Mouse (Mus musculus) heart, embryonic 13.5 days (tissue): ENCODE data around the gene Cpn2. TPM values are rescaled to one million over a fixed set of nuclear protein-coding genes. Genes with fewer than 3 reads are reported as not detected.
A peak's percentile ranks its signal among the peaks of the same experiment; 100 is the strongest.

Experiments used
- ATAC-seq: fragments of 200-750 bp; cut with Nextera tagmentation; 2 replicates; pipeline ENCODE4 v1.8.0; 2017; ENCODE audit warnings: moderate TSS enrichment; ENCODE audit not compliant: insufficient number of reproducible peaks, low FRiP score, low TSS enrichment; ENCODE audit errors: extremely low read depth
- H3K27ac ChIP-seq: fragments of 300-500 bp; sonication (generic); replicated peaks from 2 replicates; pipeline ENCODE4 v1.5.1; 2015; ENCODE audit warnings: moderate library complexity, mild to moderate bottlenecking, inconsistent platforms
- H3K27me3 ChIP-seq: fragments of 300-500 bp; sonication (generic); replicated peaks from 2 replicates; pipeline ENCODE4 v1.6.1; 2015; ENCODE audit warnings: mild to moderate bottlenecking, inconsistent platforms
- H3K36me3 ChIP-seq: fragments of 300-500 bp; sonication (generic); 2 replicates; pipeline ENCODE4 v1.6.1; 2015; ENCODE audit warnings: mild to moderate bottlenecking, inconsistent platforms
- H3K4me1 ChIP-seq: fragments of 300-500 bp; sonication (generic); 2 replicates; pipeline ENCODE4 v1.6.1; 2015; ENCODE audit warnings: inconsistent platforms
- H3K4me2 ChIP-seq: fragments of 300-500 bp; sonication (generic); 2 replicates; pipeline ENCODE4 v1.6.1; 2015; ENCODE audit warnings: inconsistent platforms, mild to moderate bottlenecking, moderate library complexity
- H3K4me3 ChIP-seq: fragments of 300-500 bp; sonication (generic); 2 replicates; pipeline ENCODE4 v1.5.1; 2015; ENCODE audit warnings: moderate library complexity, mild to moderate bottlenecking, inconsistent platforms
- H3K9ac ChIP-seq: fragments of 300-500 bp; sonication (generic); 2 replicates; pipeline ENCODE4 v1.6.1; 2015; ENCODE audit warnings: inconsistent platforms, mild to moderate bottlenecking, moderate library complexity
- H3K9me3 ChIP-seq: fragments of 300-500 bp; sonication (generic); 2 replicates; pipeline ENCODE4 v1.6.1; 2016; ENCODE audit warnings: inconsistent platforms
- WGBS: fragments of 180-500 bp; shearing (Covaris S2); methylation state at CpG from one replicate; pipeline ENCODE4 v1.1.7; 2015; ENCODE audit warnings: mixed read lengths; 5-methylcytosine and 5-hydroxymethylcytosine counted together
- polyA plus RNA-seq: library from polyadenylated mRNA; unstranded; fragments of >200 nt; fragmentation: Nextera tagmentation; extraction: Ambion mirVana; gene quantifications from 2 replicates; pipeline ENCODE4 v1.2.1, GENCODE M21; 2015

The Cpn2 gene
- polyA plus RNA-seq, 1 experiment from 2014 or later: not detected

DNA sequence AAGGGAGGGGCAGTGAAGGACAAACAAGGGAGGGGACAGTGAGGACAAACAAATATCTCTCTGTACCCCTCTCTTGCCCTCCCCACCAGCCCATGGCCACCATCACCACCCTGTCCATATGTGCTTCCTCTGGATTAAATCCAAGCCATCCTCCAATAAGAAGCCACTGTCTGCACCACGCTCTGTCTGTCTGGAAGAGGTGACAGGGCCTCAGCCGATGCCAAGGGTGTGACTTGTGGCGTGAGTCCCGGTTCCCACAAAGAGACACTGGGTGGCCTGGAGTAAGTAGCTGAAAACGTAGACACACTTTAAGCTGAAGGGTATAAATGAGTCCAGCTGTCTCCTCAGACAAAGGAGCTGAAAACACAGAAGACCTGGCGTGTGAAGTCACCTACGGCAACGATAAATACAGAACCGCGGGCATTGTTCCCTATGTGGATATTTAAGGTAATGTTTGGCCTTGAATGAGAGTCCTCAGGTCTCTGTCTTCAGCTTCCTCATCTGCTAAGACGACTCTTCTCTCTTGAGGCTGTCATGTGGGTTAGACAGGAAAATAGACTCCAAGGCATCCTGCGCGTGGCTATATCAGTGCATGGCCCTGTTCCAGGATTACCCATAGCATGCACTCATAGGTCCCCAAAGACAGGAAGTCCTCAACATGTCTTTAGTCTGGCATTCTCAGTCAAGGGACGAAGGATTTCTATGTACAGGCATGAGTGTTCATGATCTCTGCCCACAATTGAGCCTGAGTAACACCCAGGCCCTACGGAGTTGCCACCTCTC lies 8.4 kb upstream of the Cpn2 start:
- H3K4me3 ChIP-seq: no peak overlapping the region
- peaks cover 18% of the 10 kb centered on the region for H3K27me3 ChIP-seq
- WGBS: 71% methylated on average over 15 of the region's 15 CpGs
- H3K4me1 ChIP-seq: peaks cover 29% of the 10 kb centered on the region
- H3K4me2 ChIP-seq: no peak overlapping the region
- no peak overlapping the region for H3K9ac ChIP-seq
- no peaks in the 10 kb centered on the region for H3K36me3 ChIP-seq
- no peak for ATAC-seq
- H3K9me3 ChIP-seq: no peaks in the 10 kb centered on the region
- no peak overlapping the region for H3K27ac ChIP-seq

DNA sequence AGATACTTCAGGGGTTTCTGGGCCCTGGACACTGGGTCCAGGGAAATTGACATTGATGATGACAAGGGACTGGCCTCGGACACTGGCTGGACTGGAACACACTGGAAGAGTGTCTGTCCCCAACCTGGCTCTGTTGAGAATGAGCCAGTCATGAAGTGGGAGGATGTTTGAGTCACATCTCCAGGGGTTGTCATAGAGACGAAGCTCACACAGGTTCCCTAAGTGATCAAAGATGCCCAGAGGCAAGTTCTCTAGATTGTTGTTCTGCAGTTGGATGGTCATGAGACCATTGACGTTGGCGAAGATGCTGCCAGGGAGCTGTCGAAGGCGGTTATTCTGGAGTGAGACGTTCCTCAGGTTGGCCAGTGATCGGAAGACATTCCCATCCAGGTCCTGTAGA lies 5.8 kb upstream of the Cpn2 start:
- ATAC-seq: no peak
- H3K27ac ChIP-seq: no peak overlapping the region
- H3K36me3 ChIP-seq: no peaks in the 10 kb centered on the region
- peaks cover 25% of the 10 kb centered on the region for H3K4me1 ChIP-seq
- 88% methylated on average over 8 of the region's 8 CpGs for WGBS
- no peak overlapping the region for H3K4me3 ChIP-seq
- no peaks in the 10 kb centered on the region for H3K9me3 ChIP-seq
- no peak overlapping the region for H3K9ac ChIP-seq
- no peak overlapping the region for H3K4me2 ChIP-seq
- H3K27me3 ChIP-seq: peaks cover 10% of the 10 kb centered on the region; the same call in 1 of the 2 replicates

DNA sequence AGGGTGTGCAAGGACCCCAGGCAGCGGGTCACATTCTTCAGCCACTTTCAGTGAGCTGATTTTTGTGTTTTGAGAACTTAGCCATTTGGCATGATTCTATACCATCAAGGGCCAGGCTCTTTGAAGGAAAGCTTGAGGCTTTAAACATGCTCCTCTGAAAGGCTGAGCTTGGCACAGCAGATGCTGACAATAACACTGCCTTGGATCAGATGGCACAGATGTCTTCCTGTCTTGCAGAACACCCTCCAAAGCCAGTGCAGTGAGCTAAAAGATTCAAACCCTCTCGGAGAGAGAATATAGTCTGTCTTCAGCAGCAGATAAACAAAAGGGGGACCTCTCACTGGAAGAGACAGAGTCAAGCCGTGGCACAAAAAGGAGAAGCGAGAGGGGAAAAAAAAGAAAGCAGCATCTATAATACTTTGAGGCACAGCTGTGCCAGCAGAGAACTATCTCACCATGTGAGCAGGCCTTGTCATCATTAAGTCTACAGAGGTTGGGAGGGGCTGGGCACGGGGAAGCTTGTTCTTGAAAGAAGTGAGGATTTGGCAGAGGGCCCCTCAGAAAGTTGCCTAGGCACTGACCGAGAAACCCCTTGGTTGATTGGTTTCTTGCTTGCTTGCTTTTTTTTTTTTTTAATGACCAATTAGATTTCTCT lies 4.8 kb upstream of the Cpn2 start:
- H3K4me1 ChIP-seq: peaks cover 25% of the 10 kb centered on the region
- WGBS: 61% methylated on average over 6 of the region's 6 CpGs

DNA sequence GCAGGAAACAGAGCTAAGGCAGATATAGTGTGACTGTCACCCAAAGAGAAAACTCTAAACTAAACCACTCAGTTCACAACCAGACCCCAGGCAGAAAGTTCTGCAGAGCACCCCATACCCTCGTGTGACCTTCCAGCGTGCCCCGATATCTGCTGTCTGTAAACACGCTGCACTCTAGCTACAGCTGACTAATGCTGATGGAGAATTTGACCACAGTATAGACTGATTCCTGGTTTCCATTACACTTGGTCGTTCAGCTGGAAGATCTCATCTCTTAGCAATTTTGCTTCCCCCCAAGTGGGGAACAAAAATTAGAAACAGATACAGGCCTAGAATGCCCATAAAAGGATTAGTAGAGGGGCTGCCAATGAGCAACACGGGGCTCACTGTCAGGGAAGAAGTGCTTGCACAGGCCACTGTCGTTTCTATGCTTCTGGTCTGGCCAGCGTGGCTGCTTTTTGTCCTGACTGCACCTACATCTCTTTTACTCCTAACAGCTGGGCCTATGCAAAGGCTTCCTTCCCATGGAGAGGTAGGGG lies 4.0 kb upstream of the Cpn2 start:
- 35% methylated on average over 8 of the region's 8 CpGs for WGBS
- H3K27ac ChIP-seq: 0 out of 2 replicates have a peak overlapping the region, but pooled peaks have one; percentile 6
- H3K36me3 ChIP-seq: no peaks in the 10 kb centered on the region
- H3K4me2 ChIP-seq: no peak overlapping the region
- peaks cover 10% of the 10 kb centered on the region; the same call in 1 of the 2 replicates for H3K27me3 ChIP-seq
- peaks cover 25% of the 10 kb centered on the region for H3K4me1 ChIP-seq
- no peak for ATAC-seq
- no peak overlapping the region for H3K9ac ChIP-seq
- H3K9me3 ChIP-seq: no peaks in the 10 kb centered on the region
- no peak overlapping the region for H3K4me3 ChIP-seq

More for the DNA sequence above, 4.8 kb upstream of the Cpn2 start:
- no peak overlapping the region for H3K4me2 ChIP-seq
- no peak overlapping the region for H3K9ac ChIP-seq
- no peaks in the 10 kb centered on the region for H3K36me3 ChIP-seq
- H3K27me3 ChIP-seq: peaks cover 10% of the 10 kb centered on the region; the same call in 1 of the 2 replicates
- ATAC-seq: no peak
- H3K27ac ChIP-seq: 0 out of 2 replicates have a peak overlapping the region, but pooled peaks have one; percentile 6
- no peaks in the 10 kb centered on the region for H3K9me3 ChIP-seq
- no peak overlapping the region for H3K4me3 ChIP-seq

DNA sequence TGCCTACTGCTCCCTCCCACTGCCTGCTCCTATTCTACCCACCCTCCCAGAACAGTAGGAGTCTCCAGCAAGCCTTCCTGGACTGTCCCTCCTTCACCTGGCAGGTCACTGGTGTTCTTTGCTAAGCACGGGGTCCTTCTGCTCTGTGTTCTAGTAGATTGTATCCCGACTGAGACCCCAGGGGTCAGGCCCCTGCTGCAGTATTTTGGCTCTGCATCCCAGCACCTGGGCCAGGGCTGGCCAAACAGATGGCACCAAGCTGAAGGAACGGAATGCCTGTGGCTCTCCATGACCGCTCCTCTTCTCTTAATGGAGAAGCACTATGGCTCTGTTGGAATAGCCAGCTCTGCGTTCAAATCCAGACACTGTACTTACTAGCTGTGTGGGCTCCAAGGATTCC lies 738 bp downstream of the Cpn2 start:
- H3K27ac ChIP-seq: no peak overlapping the region
- H3K36me3 ChIP-seq: no peaks in the 10 kb centered on the region
- no peak overlapping the region for H3K4me3 ChIP-seq
- H3K27me3 ChIP-seq: peaks cover 3% of the 10 kb centered on the region; the same call in 1 of the 2 replicates
- no peak overlapping the region for H3K9ac ChIP-seq
- H3K4me1 ChIP-seq: peaks cover 14% of the 10 kb centered on the region
- no peak for ATAC-seq
- whole genome bisulfite sequencing: 75% methylated on average over 5 of the region's 5 CpGs
- H3K9me3 ChIP-seq: no peaks in the 10 kb centered on the region
- no peak overlapping the region for H3K4me2 ChIP-seq

DNA sequence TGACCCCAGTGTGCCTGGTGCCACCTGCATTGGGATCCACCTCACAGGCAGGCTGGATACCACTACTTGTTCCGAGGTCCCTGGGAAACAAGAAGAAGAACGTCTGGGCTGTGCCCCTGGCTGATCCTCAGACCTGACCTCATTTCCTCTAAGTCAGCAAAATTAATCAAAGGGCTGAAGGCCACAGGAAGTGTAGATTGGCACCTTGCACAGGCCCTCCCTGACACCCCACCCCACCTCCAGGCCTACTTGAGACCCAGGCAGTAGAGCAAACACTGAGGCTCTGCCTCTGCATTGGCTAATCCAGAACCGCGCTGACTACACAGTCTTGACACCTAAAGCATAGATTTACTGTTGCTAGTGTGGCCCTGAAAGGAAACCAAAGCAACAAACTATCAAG lies 1.7 kb downstream of the Cpn2 start:
- no peaks in the 10 kb centered on the region for H3K36me3 ChIP-seq
- H3K9me3 ChIP-seq: no peaks in the 10 kb centered on the region
- peak overlapping the region; percentile 25; the same call in 1 of the 2 replicates for H3K27ac ChIP-seq
- no peak for ATAC-seq
- peaks cover 6% of the 10 kb centered on the region; the same call in 1 of the 2 replicates for H3K4me1 ChIP-seq
- H3K4me2 ChIP-seq: no peak overlapping the region
- WGBS: 71% methylated on average over 4 of the region's 4 CpGs
- peaks cover 3% of the 10 kb centered on the region; the same call in 1 of the 2 replicates for H3K27me3 ChIP-seq
- no peak overlapping the region for H3K9ac ChIP-seq
- no peak overlapping the region for H3K4me3 ChIP-seq

DNA sequence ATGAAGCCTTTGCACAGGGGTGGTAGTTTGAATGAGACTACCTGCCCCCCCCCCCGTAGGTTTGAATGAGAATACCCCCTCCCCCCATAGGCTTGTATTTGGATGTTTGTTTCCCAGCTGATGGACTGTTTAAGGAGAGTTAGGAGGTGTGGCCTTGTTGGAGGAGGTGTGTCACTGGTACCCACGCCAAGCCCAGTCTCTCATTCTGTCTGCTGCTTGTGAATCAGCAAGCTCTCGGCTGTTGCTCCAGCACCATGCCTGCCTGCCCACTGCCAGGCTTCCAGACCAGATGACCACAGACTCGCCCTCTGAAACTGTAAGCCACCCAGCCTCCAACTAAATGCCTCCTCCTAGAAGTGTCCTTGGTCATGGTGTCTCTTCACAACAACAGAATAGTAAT lies 4.1 kb downstream of the Cpn2 start:
- H3K9me3 ChIP-seq: no peaks in the 10 kb centered on the region
- no peak overlapping the region for H3K27ac ChIP-seq
- H3K27me3 ChIP-seq: peaks cover 3% of the 10 kb centered on the region; the same call in 1 of the 2 replicates
- H3K4me2 ChIP-seq: no peak overlapping the region
- no peak overlapping the region for H3K9ac ChIP-seq
- WGBS: 60% methylated on average over 4 of the region's 4 CpGs
- no peak overlapping the region for H3K4me3 ChIP-seq
- no peak for ATAC-seq
- peaks cover 16% of the 10 kb centered on the region for H3K4me1 ChIP-seq
- no peaks in the 10 kb centered on the region for H3K36me3 ChIP-seq

DNA sequence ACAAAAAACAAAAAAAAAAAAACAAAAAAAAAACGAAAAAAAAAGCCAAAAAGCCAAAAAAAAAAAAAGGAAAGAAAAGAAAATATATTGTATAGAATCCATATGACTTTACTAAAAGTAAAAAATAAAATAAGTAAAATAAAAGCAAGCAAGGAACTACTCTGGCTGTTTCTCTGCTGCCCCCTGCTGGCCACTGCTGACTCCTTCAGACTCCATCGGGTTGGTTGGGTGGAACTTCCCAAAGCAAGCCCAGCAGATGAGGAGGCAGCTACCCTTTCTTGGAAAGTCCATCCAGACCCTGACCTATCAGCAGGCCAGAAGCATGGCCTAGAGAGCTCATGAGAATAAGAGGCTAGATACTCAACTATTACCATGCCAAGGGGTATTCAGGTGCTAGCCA lies 4.6 kb downstream of the Cpn2 start:
- H3K4me3 ChIP-seq: no peak overlapping the region
- no peak for ATAC-seq
- H3K36me3 ChIP-seq: no peaks in the 10 kb centered on the region
- H3K27me3 ChIP-seq: peaks cover 3% of the 10 kb centered on the region; the same call in 1 of the 2 replicates
- no peak overlapping the region for H3K27ac ChIP-seq
- no peak overlapping the region for H3K9ac ChIP-seq
- peaks cover 18% of the 10 kb centered on the region for H3K4me1 ChIP-seq
- 0% methylated on average over 2 of the region's 2 CpGs for WGBS
- no peaks in the 10 kb centered on the region for H3K9me3 ChIP-seq
- H3K4me2 ChIP-seq: no peak overlapping the region

DNA sequence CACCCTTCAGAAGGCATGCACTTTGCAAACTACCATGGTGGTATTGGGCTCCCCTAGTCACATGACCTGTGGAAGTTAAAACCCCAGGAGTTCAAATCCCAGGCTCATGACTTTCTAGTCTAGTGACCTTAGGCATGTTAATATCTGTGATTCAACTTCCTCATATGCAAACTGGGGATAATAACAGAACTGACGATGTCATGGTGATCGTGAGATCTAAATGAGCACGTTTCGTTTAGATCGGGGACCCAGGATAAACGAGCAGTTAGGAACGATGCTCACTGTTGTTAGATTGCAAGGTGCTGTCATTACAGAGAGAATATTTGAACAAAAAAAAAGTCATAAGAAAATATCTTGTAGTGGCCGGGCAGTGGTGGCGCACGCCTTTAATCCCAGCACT lies 5.1 kb downstream of the Cpn2 start:
- peaks cover 3% of the 10 kb centered on the region; the same call in 1 of the 2 replicates for H3K27me3 ChIP-seq
- H3K4me2 ChIP-seq: no peak overlapping the region
- H3K9ac ChIP-seq: no peak overlapping the region
- WGBS: 75% methylated on average over 10 of the region's 10 CpGs
- no peaks in the 10 kb centered on the region for H3K36me3 ChIP-seq
- H3K4me1 ChIP-seq: peaks cover 19% of the 10 kb centered on the region
- no peaks in the 10 kb centered on the region for H3K9me3 ChIP-seq
- H3K4me3 ChIP-seq: no peak overlapping the region
- no peak for ATAC-seq
- no peak overlapping the region for H3K27ac ChIP-seq

DNA sequence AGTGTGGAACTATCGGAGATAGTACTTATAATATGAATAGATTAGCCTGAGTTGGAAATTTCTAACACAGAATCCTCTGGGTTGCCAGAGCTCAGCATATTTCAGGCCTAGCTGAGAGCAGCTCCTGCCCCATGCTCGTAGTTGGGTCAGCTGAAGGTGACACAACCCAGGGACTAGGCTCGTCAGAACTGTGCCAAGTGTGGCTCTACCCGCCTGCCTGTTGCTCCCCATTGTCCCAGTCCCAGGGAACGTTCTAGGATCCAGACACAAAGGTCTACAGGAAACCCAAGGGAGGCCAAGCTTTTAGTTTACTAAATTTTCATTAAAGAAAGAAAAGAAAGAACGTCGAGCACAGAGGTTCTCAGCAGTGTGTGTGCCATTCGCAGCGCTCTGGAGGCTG lies 6.0 kb downstream of the Cpn2 start:
- H3K27ac ChIP-seq: no peak overlapping the region
- no peak for ATAC-seq

DNA sequence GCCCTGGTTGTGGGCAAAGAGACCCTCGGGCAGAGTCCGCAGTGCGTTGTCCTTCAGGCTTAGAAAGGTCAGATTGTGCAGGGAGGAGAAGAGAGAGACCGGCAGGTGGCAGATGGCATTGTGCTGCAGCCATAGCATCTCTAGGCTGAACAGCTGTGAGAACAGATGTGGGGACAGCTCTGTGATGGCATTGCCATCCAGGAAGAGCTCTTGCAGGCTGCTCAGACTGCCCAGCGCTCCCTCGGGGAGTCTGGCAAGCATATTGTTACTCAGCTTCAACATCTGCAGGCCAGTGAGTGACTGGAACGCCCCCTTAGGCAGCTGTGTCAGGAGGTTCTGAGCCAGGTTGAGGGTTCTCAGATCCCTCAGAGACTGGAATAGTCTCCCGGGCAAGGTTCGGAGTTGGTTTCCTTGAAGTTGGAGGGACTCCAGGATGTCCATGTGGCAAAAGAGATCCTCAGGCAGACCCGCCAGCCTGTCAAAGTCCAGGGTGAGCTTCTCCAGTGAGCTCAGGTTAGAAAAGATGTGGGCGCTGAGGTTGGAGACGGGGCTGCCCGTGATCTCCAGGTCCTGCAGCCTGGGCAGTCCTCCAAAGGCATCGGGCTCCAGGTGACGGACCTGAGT lies 7.2 kb downstream of the Cpn2 start:
- no peak overlapping the region for H3K9ac ChIP-seq
- H3K4me2 ChIP-seq: no peak overlapping the region
- H3K4me1 ChIP-seq: peaks cover 13% of the 10 kb centered on the region
- peaks cover 7% of the 10 kb centered on the region for H3K27me3 ChIP-seq
- 77% methylated on average over 15 of the region's 15 CpGs for WGBS
- H3K36me3 ChIP-seq: no peaks in the 10 kb centered on the region
- no peak for ATAC-seq
- H3K9me3 ChIP-seq: no peaks in the 10 kb centered on the region
- no peak overlapping the region for H3K4me3 ChIP-seq
- no peak overlapping the region for H3K27ac ChIP-seq

More for the DNA sequence above, 6.0 kb downstream of the Cpn2 start:
- Histone ChIP-seq H3K9ac (no peak overlapping the region), H3K9me3 (no peaks in the 10 kb centered on the region), H3K36me3 (no peaks in the 10 kb centered on the region), H3K4me1 (peaks cover 19% of the 10 kb centered on the region), H3K4me3 (no peak overlapping the region), H3K4me2 (no peak overlapping the region), H3K27me3 (peaks cover 6% of the 10 kb centered on the region; the same call in 1 of the 2 replicates)
- WGBS: 79% methylated on average over 9 of the region's 9 CpGs
